Mouse (Mus musculus): Measurements from ENCODE around the gene Il1r2.

GRCm38 (mm10) chr1:40107971-40108749, 34.3 kb downstream of the Il1r2 start:
- TF ChIP-seq CTCF (IDR thresholded peaks at IDR 0.05; ENCODE audit: extremely low read depth, insufficient read length, insufficient replicate concordance, low read depth, low read length), result no peak
- no peak for TF ChIP-seq POLR2A (IDR thresholded peaks at IDR 0.05; ENCODE audit: low read depth, low read length)
